Mouse (Mus musculus) heart, postnatal 0 days (tissue): Measurements from ENCODE around the gene Kcna6.

ENCODE experiments used
- CTCF ChIP-seq: IDR thresholded peaks from 2 replicates; pipeline ENCODE4 v1.5.1; 2016; ENCODE audit warnings: antibody characterized with exemption, control low read depth, low read depth
- EP300 ChIP-seq: IDR thresholded peaks from 2 replicates; pipeline ENCODE4 v1.6.1; 2016; ENCODE audit warnings: antibody characterized with exemption, low read depth

GRCm38 (mm10) chr6:126718423-126719087 is 21.9 kb downstream of the Kcna6 start:
- no peak for TF ChIP-seq CTCF
- TF ChIP-seq EP300, result no peak
